Mouse (Mus musculus) forebrain, embryonic 16.5 days (tissue): ENCODE measurements at regions not wholly inside any gene's neighbourhood (a gene's known extent, or its start where the extent isn't known, plus 50 kb on each side); places are given as distances from the start of the nearest gene placed in this dataset.
"Not testable (repeated sequence)": the region's sequence is repeated elsewhere in the genome, so short reads cannot be mapped to it uniquely, and the experiment has no call there.

Experiments used
- ATAC-seq: fragments of 200-750 bp; cut with Nextera tagmentation; 2 replicates; pipeline ENCODE4 v1.8.0; 2017; ENCODE audit warnings: mild to moderate bottlenecking, moderate library complexity
- H3K27ac ChIP-seq: fragments of 300-500 bp; sonication (generic); 2 replicates; pipeline ENCODE4 v1.5.1; 2014; ENCODE audit warnings: low read length, control low read depth
- H3K27me3 ChIP-seq: fragments of 300-500 bp; sonication (generic); replicated peaks from 2 replicates; pipeline ENCODE4 v1.6.1; 2014; ENCODE audit warnings: low read length; ENCODE audit not compliant: control insufficient read depth, insufficient read depth
- H3K36me3 ChIP-seq: fragments of 300-500 bp; sonication (generic); 2 replicates; pipeline ENCODE4 v1.6.1; 2014; ENCODE audit not compliant: control insufficient read depth, insufficient read depth
- H3K4me1 ChIP-seq: fragments of 300-500 bp; sonication (generic); replicated peaks from 2 replicates; pipeline ENCODE4 v1.6.1; 2014; ENCODE audit warnings: low read length; ENCODE audit not compliant: control insufficient read depth, insufficient read depth
- H3K4me2 ChIP-seq: fragments of 300-500 bp; sonication (generic); 2 replicates; pipeline ENCODE4 v1.6.1; 2014; ENCODE audit warnings: mild to moderate bottlenecking, low read length, control low read depth
- H3K4me3 ChIP-seq: fragments of 300-500 bp; sonication (generic); replicated peaks from 2 replicates; pipeline ENCODE4 v1.5.1; 2014; ENCODE audit warnings: mild to moderate bottlenecking, low read length, control low read depth
- H3K9ac ChIP-seq: fragments of 300-500 bp; sonication (generic); replicated peaks from 2 replicates; pipeline ENCODE4 v1.6.1; 2014; ENCODE audit warnings: low read depth, low read length, control low read depth
- H3K9me3 ChIP-seq: fragments of 300-500 bp; sonication (generic); 2 replicates; pipeline ENCODE4 v1.6.1; 2016; ENCODE audit warnings: low read length; ENCODE audit not compliant: control insufficient read depth
- WGBS: fragments of 180-500 bp; shearing (Covaris S2); extraction: QIAGEN DNeasy Blood & Tissue Kit; methylation state at CpG from one replicate; pipeline ENCODE4 v1.1.7; 2014; 5-methylcytosine and 5-hydroxymethylcytosine counted together

DNA sequence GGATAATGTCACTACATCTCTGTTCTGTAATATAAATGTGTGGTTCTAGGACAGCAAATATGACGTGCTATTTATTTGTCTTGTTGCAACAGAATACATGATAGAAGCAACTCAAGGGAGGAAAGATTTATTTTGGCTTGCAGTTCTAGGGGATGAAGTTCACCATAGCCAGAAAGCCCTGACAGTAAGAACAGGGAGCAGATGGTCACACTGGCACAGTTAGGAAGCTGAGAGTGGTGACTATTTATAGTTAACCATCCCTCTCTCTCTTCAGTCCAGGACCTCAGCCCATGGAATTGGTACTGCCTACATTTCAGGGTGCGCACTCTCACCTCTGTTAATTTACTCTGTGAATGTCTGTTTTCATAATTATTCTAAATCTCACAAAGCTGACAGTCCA is 678.5 kb upstream of the Gm19410 start:
- ATAC-seq, result no peak
- Histone ChIP-seq H3K27me3 (no peaks in the 10 kb centered on the region), H3K4me3 (no peak overlapping the region), H3K4me1 (no peaks in the 10 kb centered on the region), H3K27ac (no peak overlapping the region), H3K36me3 (no peaks in the 10 kb centered on the region), H3K4me2 (no peak overlapping the region), H3K9me3 (no peaks in the 10 kb centered on the region), H3K9ac (no peak overlapping the region)
- 91% methylated on average over 2 of the region's 2 CpGs for WGBS

DNA sequence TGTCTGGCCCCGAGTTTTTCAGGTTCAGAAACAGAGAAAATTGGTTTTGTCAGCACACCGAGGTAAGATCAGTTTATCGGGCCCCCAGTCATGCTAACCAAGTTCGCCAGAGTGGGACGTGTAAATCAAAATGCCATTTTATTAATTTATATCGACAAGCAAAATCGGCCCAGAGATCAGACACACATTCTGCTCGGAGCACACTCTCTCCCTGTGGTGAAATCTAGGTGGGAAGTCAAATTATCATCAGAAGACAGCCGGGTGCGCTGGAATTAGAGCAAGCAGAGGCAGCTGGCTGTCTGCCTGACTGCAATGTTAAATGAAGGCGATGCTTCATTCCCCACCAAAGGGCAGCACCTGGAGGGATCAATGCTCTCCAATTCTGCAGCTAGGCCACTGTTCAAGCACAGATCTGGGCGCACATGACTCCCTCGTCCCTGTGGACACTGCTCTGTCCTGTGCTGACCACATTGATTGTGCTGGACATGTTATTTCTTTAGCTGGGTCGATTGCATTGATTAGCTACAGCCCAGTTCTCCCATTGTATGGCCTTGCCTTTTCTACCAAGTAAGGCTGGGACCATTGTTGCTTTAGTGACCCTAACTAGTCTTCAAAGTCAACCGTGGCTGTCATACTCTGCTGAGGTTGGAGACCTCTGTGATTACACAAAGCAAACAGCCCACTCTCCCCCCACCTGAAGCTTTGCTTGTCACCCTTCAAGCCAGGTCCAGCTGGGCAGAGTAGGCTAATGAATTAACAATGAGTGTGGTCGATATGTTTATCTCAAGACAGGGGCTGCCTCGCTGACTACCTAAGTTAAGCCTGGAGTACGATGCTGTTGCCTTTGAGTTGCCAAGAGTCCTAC is 677.0 kb upstream of the Gm19410 start:
- Histone ChIP-seq H3K27ac (no peak overlapping the region), H3K9ac (no peak overlapping the region), H3K4me3 (no peak overlapping the region), H3K36me3 (no peaks in the 10 kb centered on the region), H3K4me2 (no peak overlapping the region), H3K9me3 (no peaks in the 10 kb centered on the region), H3K4me1 (no peaks in the 10 kb centered on the region), H3K27me3 (no peaks in the 10 kb centered on the region)
- WGBS, result 70% methylated on average over 18 of the region's 18 CpGs
- ATAC-seq, result no peak

- no peak overlapping the region for H3K9ac ChIP-seq
- 89% methylated on average over 8 of the region's 8 CpGs for WGBS
- ATAC-seq, result no peak
- H3K9me3 ChIP-seq, result no peaks in the 10 kb centered on the region
- H3K4me1 ChIP-seq, result no peaks in the 10 kb centered on the region
- H3K36me3 ChIP-seq, result no peaks in the 10 kb centered on the region
- H3K27me3 ChIP-seq, result no peaks in the 10 kb centered on the region
- no peak overlapping the region for H3K4me2 ChIP-seq
- H3K27ac ChIP-seq, result no peak overlapping the region
- H3K4me3 ChIP-seq, result no peak overlapping the region
Measured at GRCm38 (mm10) chr8:35089519-35089918, 676.1 kb upstream of the Gm19410 start.

- Histone ChIP-seq H3K27me3 (no peaks in the 10 kb centered on the region), H3K4me3 (no peak overlapping the region), H3K27ac (no peak overlapping the region), H3K4me1 (no peaks in the 10 kb centered on the region), H3K9ac (no peak overlapping the region), H3K36me3 (no peaks in the 10 kb centered on the region), H3K9me3 (no peaks in the 10 kb centered on the region), H3K4me2 (no peak overlapping the region)
- 71% methylated on average over 5 of the region's 5 CpGs for WGBS
- ATAC-seq, result no peak
Measured at GRCm38 (mm10) chr8:35101701-35102100, 663.9 kb upstream of the Gm19410 start.

GRCm38 (mm10) chr8:35102102-35102501 is 663.5 kb upstream of the Gm19410 start:
- not testable (repeated sequence) for H3K9me3 ChIP-seq, H3K27ac ChIP-seq, H3K36me3 ChIP-seq, H3K4me2 ChIP-seq, H3K27me3 ChIP-seq, H3K4me1 ChIP-seq, ATAC-seq, H3K9ac ChIP-seq, H3K4me3 ChIP-seq
- WGBS, result 95% methylated on average over 3 of the region's 3 CpGs

DNA sequence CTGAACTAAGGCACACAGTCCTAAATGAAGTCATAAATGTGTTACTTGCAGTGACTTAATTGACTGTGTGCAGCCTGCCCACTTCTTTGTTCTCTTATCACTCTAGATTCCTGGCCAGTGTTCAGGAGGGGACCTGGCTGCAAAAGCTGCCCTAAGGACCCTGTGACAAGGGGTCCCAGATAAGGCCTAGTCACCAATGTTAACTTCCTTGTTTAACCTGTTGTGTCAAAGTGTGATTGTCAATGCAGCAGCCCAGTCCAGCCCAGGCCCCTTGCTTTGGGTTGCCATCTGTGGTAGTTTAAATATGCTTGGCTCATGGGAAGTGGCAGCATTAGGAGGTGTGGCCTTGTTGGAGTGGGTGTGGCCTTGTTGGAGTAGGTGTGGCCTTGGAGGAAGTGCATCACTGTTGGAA is 661.1 kb upstream of the Gm19410 start:
- H3K9me3 ChIP-seq, H3K27ac ChIP-seq, H3K27me3 ChIP-seq, H3K4me3 ChIP-seq, H3K4me2 ChIP-seq, H3K9ac ChIP-seq, H3K36me3 ChIP-seq, H3K4me1 ChIP-seq, ATAC-seq: not testable (repeated sequence)

- WGBS, result 79% methylated on average over 27 of the region's 27 CpGs
- no peak for ATAC-seq
Measured at GRCm38 (mm10) chr8:35109506-35110217, 655.9 kb upstream of the Gm19410 start.

GRCm38 (mm10) chr8:35110286-35110685 is 655.3 kb upstream of the Gm19410 start:
- H3K4me1 ChIP-seq, result 0 out of 2 replicates have a peak, but pooled peaks cover 3% of the 10 kb centered on the region
- 94% methylated on average over 8 of the region's 8 CpGs for WGBS
- H3K27ac ChIP-seq, result no peak overlapping the region
- H3K9me3 ChIP-seq, result no peaks in the 10 kb centered on the region
- H3K36me3 ChIP-seq, result no peaks in the 10 kb centered on the region
- no peak overlapping the region for H3K4me3 ChIP-seq
- no peaks in the 10 kb centered on the region for H3K27me3 ChIP-seq
- no peak overlapping the region for H3K4me2 ChIP-seq
- H3K9ac ChIP-seq, result no peak overlapping the region
- no peak for ATAC-seq

More at GRCm38 (mm10) chr8:35109506-35110217, 655.9 kb upstream of the Gm19410 start:
- Histone ChIP-seq H3K4me2 (no peak overlapping the region), H3K27me3 (no peaks in the 10 kb centered on the region), H3K9ac (no peak overlapping the region), H3K36me3 (no peaks in the 10 kb centered on the region), H3K4me1 (0 out of 2 replicates have a peak, but pooled peaks cover 3% of the 10 kb centered on the region), H3K27ac (no peak overlapping the region), H3K4me3 (no peak overlapping the region), H3K9me3 (no peaks in the 10 kb centered on the region)

DNA sequence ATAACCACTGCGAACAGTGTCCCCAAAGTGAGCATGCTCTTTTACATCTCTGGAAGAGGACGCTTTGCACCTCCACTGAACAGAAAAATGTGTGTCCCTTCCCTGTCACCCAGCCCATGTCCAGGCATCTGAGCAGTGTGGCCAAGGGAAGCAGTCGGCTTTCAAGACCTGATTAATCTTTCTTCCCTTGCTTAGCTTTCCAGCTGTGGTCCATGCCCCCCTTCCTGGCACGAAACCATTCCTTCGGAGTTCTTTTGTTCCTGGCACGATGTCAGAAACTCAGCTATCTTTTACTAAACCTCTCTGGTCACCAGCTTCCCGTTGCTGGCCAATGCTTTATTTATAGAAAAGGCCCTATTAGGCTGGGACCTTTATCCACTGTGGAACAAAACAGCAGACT is 654.5 kb upstream of the Gm19410 start:
- Histone ChIP-seq H3K27ac (no peak overlapping the region), H3K4me2 (no peak overlapping the region), H3K9ac (no peak overlapping the region), H3K4me3 (no peak overlapping the region), H3K27me3 (no peaks in the 10 kb centered on the region), H3K4me1 (0 out of 2 replicates have a peak, but pooled peaks cover 3% of the 10 kb centered on the region), H3K9me3 (no peaks in the 10 kb centered on the region), H3K36me3 (no peaks in the 10 kb centered on the region)
- ATAC-seq, result no peak
- WGBS, result 46% methylated on average over 7 of the region's 7 CpGs
